Mouse (Mus musculus): ENCODE data around the gene Hdx.

The Hdx gene

GRCm38 (mm10) chrX:111696356-111697282, at the start of gene Hdx:
Gene Hdx, minus strand, starts transcription at chrX:111697079.
- DNase-seq (ENCODE audit: low spot score in 2 of 2), result peak; percentile 25 to 38

- no peak for DNase-seq (ENCODE audit: low spot score in 2 of 2)
Measured at GRCm38 (mm10) chrX:111685665-111686064, 11.2 kb downstream of the Hdx start.

- DNase-seq (ENCODE audit: low spot score in 2 of 2), result no peak
Measured at GRCm38 (mm10) chrX:111671685-111672084, 25.2 kb downstream of the Hdx start.

- DNase-seq (ENCODE audit: low spot score in 2 of 2), result no peak
Measured at GRCm38 (mm10) chrX:111660381-111660780, 36.5 kb downstream of the Hdx start.

GRCm38 (mm10) chrX:111658671-111659070, 38.2 kb downstream of the Hdx start:
- no peak for DNase-seq (ENCODE audit: low spot score in 2 of 2)

- DNase-seq (ENCODE audit: low spot score in 2 of 2), result no peak
Measured at GRCm38 (mm10) chrX:111644945-111645344, 51.9 kb downstream of the Hdx start.

GRCm38 (mm10) chrX:111640616-111641015, 56.3 kb downstream of the Hdx start:
- no peak for DNase-seq (ENCODE audit: low spot score in 2 of 2)

- no peak for DNase-seq (ENCODE audit: low spot score in 2 of 2)
Measured at GRCm38 (mm10) chrX:111597631-111598161, 99.2 kb downstream of the Hdx start.

GRCm38 (mm10) chrX:111587616-111588015, 109.3 kb downstream of the Hdx start:
- DNase-seq (ENCODE audit: low spot score in 2 of 2), result no peak

GRCm38 (mm10) chrX:111577044-111577443, 119.8 kb downstream of the Hdx start:
- no peak for DNase-seq (ENCODE audit: low spot score in 2 of 2)

GRCm38 (mm10) chrX:111537859-111538258, 159.0 kb downstream of the Hdx start, which contains the start of gene Rps6ka6:
Gene Rps6ka6, minus strand, starts transcription at chrX:111537959.
- no peak for DNase-seq (ENCODE audit: low spot score in 2 of 2)

Measured in frontal cortex, postnatal 14 days (tissue).